ENCODE assay signal across 14 mouse cellular contexts in genomic region chr8:125205556-125205955, GRCm38 (mm10).
DNase-seq lines count a peak whose midpoint lies in the region; TF ChIP-seq lines count a peak whose summit lies in the region.
"Had no signal": no experiment of that assay in that cellular context is flagged by ENCODE, and none has a peak within 500 bp of the region (broad histone marks: within the 10 kb centered on the region; RNA-seq: fewer than 3 reads in every experiment).

No protein-coding gene starts in this region.

- DNase-seq in cerebellum, adult 2 months, result peak; percentile 33 to 61
- no peak for DNase-seq in cerebellum, postnatal 4 days (ENCODE audit: low spot score in 2 of 2)
- peak; percentile 74 for DNase-seq in layer of hippocampus, adult 9-11 months
- no peak for DNase-seq in layer of hippocampus, adult 9-10 months (ENCODE audit: low spot score)
- DNase-seq in cerebellum, postnatal 10 days, result peak; percentile 46 to 54
- no peak for DNase-seq in thymus, adult 18-20 months
- DNase-seq in left cerebral cortex, adult 11 months (ENCODE audit: low spot score), result no peak
- DNase-seq: adrenal gland, postnatal 14 days; gastrocnemius, postnatal 14 days; heart, postnatal 36 days had no signal

- no peak overlapping the region for H3K27ac ChIP-seq in cerebellum, adult 2 months (ENCODE audit: insufficient read depth, low read length)
- H3K27ac ChIP-seq: embryonic facial prominence, embryonic 13.5 days; forebrain, embryonic 12.5 days; heart, embryonic 13.5 days; hindbrain, embryonic 15.5 days had no signal

- 33% methylated on average over 4 of the region's 4 CpGs for WGBS in cerebellum, adult 2 months

- H3K4me3 ChIP-seq in cerebellum, adult 2 months (replicated peaks; ENCODE audit: insufficient read depth, low read depth, low read length), result no peak overlapping the region
- H3K4me3 ChIP-seq: embryonic facial prominence, embryonic 13.5 days; forebrain, embryonic 12.5 days; heart, embryonic 13.5 days; hindbrain, embryonic 15.5 days had no signal

- H3K27me3 ChIP-seq in cerebellum, adult 2 months (ENCODE audit: control insufficient read depth, insufficient read depth, low read length), result no peaks in the 10 kb centered on the region
- H3K27me3 ChIP-seq: heart, embryonic 13.5 days; hindbrain, embryonic 15.5 days had no signal

- TF ChIP-seq CTCF in cerebellum, adult 2 months (IDR thresholded peaks at IDR 0.05; ENCODE audit: borderline replicate concordance, insufficient read depth, low read depth, low read length), result no peak

- no peak for TF ChIP-seq POLR2A in cerebellum, adult 2 months (IDR thresholded peaks at IDR 0.05; ENCODE audit: borderline replicate concordance, insufficient read depth, low read length)

- H3K4me1 ChIP-seq in cerebellum, adult 2 months (ENCODE audit: control insufficient read depth, insufficient read depth, low read length), result peaks cover 12% of the 10 kb centered on the region

Comparison
In these comparisons a context has a peak if more than half of its experiments do, and no peak if none do; other contexts are left out.
1. DNase-seq: peak in cerebellum, adult 2 months (2 of 2), layer of hippocampus, adult 9-11 months (single experiment) and cerebellum, postnatal 10 days (2 of 2); none in cerebellum, postnatal 4 days (0 of 2), layer of hippocampus, adult 9-10 months (single experiment), thymus, adult 18-20 months (0 of 2) and left cerebral cortex, adult 11 months (single experiment).